Mouse (Mus musculus) kidney, postnatal 36 days (tissue): Measurements from ENCODE around the gene Gm20905.
"Not testable (repeated sequence)": the region's sequence is repeated elsewhere in the genome, so short reads cannot be mapped to it uniquely, and the experiment has no call there.

Source experiments
- DNase-seq, 2 experiments: peaks; one replicate each; pipeline ENCODE4 v3.0.0; 2021 to 2022; ENCODE audit warnings: mixed read lengths in 2 of 2

Gene Gm20905

GRCm38 (mm10) chrY:37259503-37259902, at the start of gene Gm20905:
Gene Gm20905 (minus strand): TSS chrY:37259603.
- not testable (repeated sequence) for DNase-seq
